Mouse (Mus musculus) megakaryocyte, embryonic 14.5 days (primary cell): ENCODE data around the gene Wipf1.

Source experiments
- FLI1 ChIP-seq: IDR thresholded peaks from 2 replicates; pipeline ENCODE4 v1.6.1; 2012; ENCODE audit warnings: low read length, inconsistent platforms, mixed read lengths
- GATA1 ChIP-seq: IDR thresholded peaks from 3 replicates; pipeline ENCODE4 v1.6.1; 2012; ENCODE audit warnings: mixed read lengths, low read length, inconsistent platforms, borderline replicate concordance

GRCm38 (mm10) chr2:73440319-73440718 lies 89.2 kb downstream of the Wipf1 start:
- TF ChIP-seq FLI1 (no peak), GATA1 (no peak)
